Mouse (Mus musculus) liver, embryonic 16.5 days (tissue): Measurements from ENCODE around the gene Camk1g. TPM values are rescaled to one million over a fixed set of nuclear protein-coding genes. Genes with fewer than 3 reads are reported as not detected.

Experiments
- ATAC-seq: fragments of 200-750 bp; cut with Nextera tagmentation; 2 replicates; pipeline ENCODE4 v1.8.0; 2017; ENCODE audit warnings: low read depth, mild to moderate bottlenecking, moderate number of reproducible peaks, moderate library complexity
- H3K27ac ChIP-seq: fragments of 300-500 bp; sonication (generic); 2 replicates; pipeline ENCODE4 v1.5.1; 2014; ENCODE audit warnings: mild to moderate bottlenecking, low read length
- H3K27me3 ChIP-seq: fragments of 300-500 bp; sonication (generic); 2 replicates; pipeline ENCODE4 v1.6.1; 2014; ENCODE audit warnings: low read depth, low read length, mixed read lengths; ENCODE audit not compliant: control insufficient read depth, insufficient read depth
- H3K36me3 ChIP-seq: fragments of 300-500 bp; sonication (generic); 2 replicates; pipeline ENCODE4 v1.6.1; 2014; ENCODE audit warnings: mild to moderate bottlenecking; ENCODE audit not compliant: control insufficient read depth, insufficient read depth
- H3K4me1 ChIP-seq: fragments of 300-500 bp; sonication (generic); 2 replicates; pipeline ENCODE4 v1.6.1; 2014; ENCODE audit warnings: low read depth, low read length, mixed read lengths; ENCODE audit not compliant: control insufficient read depth
- H3K4me2 ChIP-seq: fragments of 300-500 bp; sonication (generic); 2 replicates; pipeline ENCODE4 v1.6.1; 2014; ENCODE audit warnings: low read depth, low read length, mixed read lengths
- H3K4me3 ChIP-seq: fragments of 300-500 bp; sonication (generic); 2 replicates; pipeline ENCODE4 v1.5.1; 2014; ENCODE audit warnings: low read depth, mild to moderate bottlenecking, low read length
- H3K9ac ChIP-seq: fragments of 300-500 bp; sonication (generic); 2 replicates; pipeline ENCODE4 v1.6.1; 2014; ENCODE audit warnings: low read depth, low read length
- H3K9me3 ChIP-seq: fragments of 300-500 bp; sonication (generic); replicated peaks from 2 replicates; pipeline ENCODE4 v1.6.1; 2016; ENCODE audit warnings: low read length; ENCODE audit not compliant: control insufficient read depth
- WGBS: fragments of 180-500 bp; shearing (Covaris S2); extraction: QIAGEN DNeasy Blood & Tissue Kit; methylation state at CpG from one replicate; pipeline ENCODE4 v1.1.7; 2014; ENCODE audit not compliant: insufficient replicate concordance; 5-methylcytosine and 5-hydroxymethylcytosine counted together
- polyA plus RNA-seq: library from polyadenylated mRNA; unstranded; fragments of >200 nt; fragmentation: Nextera tagmentation; extraction: Ambion mirVana; gene quantifications from 2 replicates; pipeline ENCODE4 v1.2.1, GENCODE M21; 2015

Gene Camk1g
- polyA plus RNA-seq, 1 experiment from 2014 or later: 0.33 TPM

DNA sequence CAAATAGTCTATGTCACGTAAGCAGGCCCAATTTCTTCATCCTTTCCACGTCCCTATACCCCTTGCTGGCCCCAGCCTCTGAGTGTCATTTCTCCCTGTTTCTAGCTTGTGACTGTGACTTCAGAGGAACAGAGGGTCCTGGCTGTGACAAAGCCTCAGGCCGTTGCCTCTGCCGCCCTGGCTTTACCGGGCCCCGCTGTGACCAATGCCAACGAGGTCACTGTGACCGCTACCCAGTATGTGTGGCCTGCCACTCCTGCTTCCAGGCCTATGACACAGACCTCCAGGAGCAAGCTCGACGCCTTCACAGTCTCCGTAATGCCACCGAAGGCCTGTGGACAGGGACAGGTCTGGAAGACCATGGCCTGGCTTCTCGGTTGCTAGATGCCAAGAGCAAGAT is 38.1 kb downstream of the Camk1g start:
- Histone ChIP-seq H3K27ac (no peak overlapping the region), H3K4me3 (no peak overlapping the region), H3K36me3 (no peaks in the 10 kb centered on the region), H3K27me3 (no peaks in the 10 kb centered on the region), H3K9me3 (no peaks in the 10 kb centered on the region), H3K4me2 (no peak overlapping the region), H3K4me1 (no peaks in the 10 kb centered on the region; the same call in 1 of the 2 replicates), H3K9ac (no peak overlapping the region)
- ATAC-seq: no peak
- 74% methylated on average over 13 of the region's 13 CpGs for WGBS

DNA sequence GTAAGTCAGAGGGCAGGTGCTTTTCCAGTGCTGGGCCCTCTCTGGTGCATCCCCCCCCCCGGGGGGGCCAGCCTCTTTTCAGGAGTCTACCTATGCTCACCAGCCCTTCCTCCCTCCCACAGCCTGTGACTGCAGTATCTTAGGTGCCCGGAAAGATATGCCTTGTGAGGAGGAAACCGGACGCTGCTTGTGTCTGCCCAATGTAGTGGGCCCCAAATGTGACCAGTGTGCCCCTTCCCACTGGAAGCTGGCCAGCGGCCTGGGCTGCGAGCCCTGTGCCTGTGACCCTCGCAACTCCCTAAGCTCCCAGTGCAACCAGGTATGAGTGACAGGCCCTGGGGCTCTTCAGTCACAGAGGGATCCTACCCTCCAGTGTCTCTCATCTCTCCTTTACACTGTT is 39.5 kb downstream of the Camk1g start:
- ATAC-seq: no peak
- Histone ChIP-seq H3K4me3 (no peak overlapping the region), H3K27ac (no peak overlapping the region), H3K27me3 (no peaks in the 10 kb centered on the region), H3K4me2 (no peak overlapping the region), H3K9ac (no peak overlapping the region), H3K9me3 (no peaks in the 10 kb centered on the region), H3K36me3 (no peaks in the 10 kb centered on the region), H3K4me1 (no peaks in the 10 kb centered on the region; the same call in 1 of the 2 replicates)
- WGBS: 48% methylated on average over 7 of the region's 7 CpGs

DNA sequence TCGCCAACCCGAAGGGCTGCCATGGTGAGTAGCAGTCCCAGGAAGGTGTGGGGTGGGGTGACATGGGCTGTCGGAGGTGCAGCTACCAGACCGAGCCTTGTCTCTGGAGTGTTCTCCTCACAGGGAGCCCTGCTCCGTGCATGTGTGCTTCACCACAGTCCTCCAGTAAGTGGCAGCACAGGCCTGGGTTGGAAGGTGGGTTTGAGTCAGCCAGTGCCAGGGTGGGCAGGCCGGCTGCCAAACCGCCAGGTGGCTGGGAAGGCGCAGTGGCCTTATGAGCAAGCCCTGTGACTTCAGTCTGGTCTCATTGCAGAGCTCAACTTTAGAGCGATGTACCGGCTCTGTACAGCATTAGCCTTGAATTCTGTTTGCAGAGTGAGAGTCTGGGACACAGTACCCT is 39.9 kb downstream of the Camk1g start:
- no peaks in the 10 kb centered on the region for H3K36me3 ChIP-seq
- 0 out of 2 replicates have a peak, but pooled peaks have one; percentile 9 for ATAC-seq
- no peaks in the 10 kb centered on the region; the same call in 1 of the 2 replicates for H3K4me1 ChIP-seq
- no peak overlapping the region for H3K4me3 ChIP-seq
- H3K9ac ChIP-seq: no peak overlapping the region
- no peaks in the 10 kb centered on the region for H3K27me3 ChIP-seq
- 41% methylated on average over 10 of the region's 10 CpGs for WGBS
- no peak overlapping the region for H3K27ac ChIP-seq
- H3K9me3 ChIP-seq: no peaks in the 10 kb centered on the region
- H3K4me2 ChIP-seq: no peak overlapping the region

DNA sequence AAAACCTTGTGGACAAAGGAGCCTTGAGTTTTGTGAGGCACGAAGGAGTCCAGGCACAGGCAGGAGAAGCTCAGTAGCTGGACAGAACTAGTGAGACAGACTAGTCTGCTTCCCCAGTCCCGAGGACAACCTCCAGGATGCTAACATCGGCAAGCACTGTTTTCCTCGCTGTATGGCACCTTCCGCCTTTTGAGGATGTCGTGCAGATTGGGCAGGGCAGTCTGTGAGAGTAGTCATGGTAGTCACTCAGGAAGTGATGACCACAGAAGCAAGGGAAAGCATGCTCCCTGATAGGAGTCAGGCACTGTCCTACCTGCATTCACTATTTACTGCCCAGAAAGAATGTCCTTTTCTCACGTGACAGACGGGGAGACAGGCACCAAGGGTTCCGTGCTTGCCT is 40.5 kb downstream of the Camk1g start:
- no peaks in the 10 kb centered on the region for H3K27me3 ChIP-seq
- H3K27ac ChIP-seq: no peak overlapping the region
- no peak overlapping the region for H3K9ac ChIP-seq
- no peaks in the 10 kb centered on the region for H3K9me3 ChIP-seq
- no peak overlapping the region for H3K4me3 ChIP-seq
- H3K4me1 ChIP-seq: no peaks in the 10 kb centered on the region; the same call in 1 of the 2 replicates
- 56% methylated on average over 9 of the region's 9 CpGs for WGBS
- H3K36me3 ChIP-seq: no peaks in the 10 kb centered on the region
- ATAC-seq: no peak
- H3K4me2 ChIP-seq: no peak overlapping the region

DNA sequence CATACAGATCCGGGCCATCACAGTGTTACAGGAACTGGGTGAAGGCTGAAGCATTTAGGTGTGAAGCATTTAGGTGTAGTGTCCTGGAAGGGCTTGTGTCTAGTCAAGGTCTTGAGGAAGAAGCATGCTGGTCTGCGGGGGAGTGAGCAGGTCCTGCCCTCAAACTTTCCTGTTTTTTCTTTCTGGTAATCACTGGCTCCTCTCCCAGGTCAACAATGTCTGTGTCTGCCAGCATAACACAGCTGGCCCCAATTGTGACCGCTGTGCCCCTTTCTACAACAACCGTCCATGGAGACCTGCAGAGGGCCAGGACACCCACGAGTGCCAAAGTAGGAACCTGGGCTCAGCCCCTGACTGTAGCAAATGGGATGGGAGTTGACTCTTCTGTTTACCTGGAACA is 42.4 kb downstream of the Camk1g start:
- 36% methylated on average over 5 of the region's 5 CpGs for WGBS
- H3K27ac ChIP-seq: no peak overlapping the region
- H3K27me3 ChIP-seq: no peaks in the 10 kb centered on the region
- H3K36me3 ChIP-seq: no peaks in the 10 kb centered on the region
- no peak for ATAC-seq
- H3K4me2 ChIP-seq: no peak overlapping the region
- H3K9me3 ChIP-seq: no peaks in the 10 kb centered on the region
- no peak overlapping the region for H3K4me3 ChIP-seq
- H3K4me1 ChIP-seq: no peaks in the 10 kb centered on the region; the same call in 1 of the 2 replicates
- H3K9ac ChIP-seq: no peak overlapping the region

DNA sequence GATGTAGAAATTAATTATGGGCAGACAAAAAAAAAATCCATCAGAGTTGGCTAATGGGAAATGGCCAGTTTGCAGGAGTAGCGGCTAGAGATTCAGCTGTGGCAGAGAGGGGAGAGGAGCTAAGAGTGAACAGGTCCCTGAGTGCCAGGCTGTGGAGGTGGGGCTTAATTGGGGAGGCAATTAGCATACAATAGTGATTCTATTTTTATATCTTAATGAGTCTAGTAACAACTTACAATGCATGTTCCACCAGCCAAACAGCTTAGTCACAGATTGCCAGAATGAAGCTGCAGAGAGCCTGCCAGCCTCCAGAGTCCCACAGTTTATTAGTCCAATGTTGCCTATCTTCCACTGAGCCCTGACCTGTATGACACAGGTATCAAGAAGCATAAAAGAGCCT is 42.9 kb downstream of the Camk1g start:
- 0 out of 2 replicates have a peak overlapping the region, but pooled peaks have one; percentile 5 for H3K27ac ChIP-seq
- no peaks in the 10 kb centered on the region for H3K9me3 ChIP-seq
- no peak for ATAC-seq
- no peaks in the 10 kb centered on the region; the same call in 1 of the 2 replicates for H3K4me1 ChIP-seq
- no peaks in the 10 kb centered on the region for H3K36me3 ChIP-seq
- no peaks in the 10 kb centered on the region for H3K27me3 ChIP-seq
- no peak overlapping the region for H3K9ac ChIP-seq
- no peak overlapping the region for H3K4me3 ChIP-seq
- no peak overlapping the region; the same call in 1 of the 2 replicates for H3K4me2 ChIP-seq
- 58% methylated on average over 1 of the region's 1 CpGs for WGBS

DNA sequence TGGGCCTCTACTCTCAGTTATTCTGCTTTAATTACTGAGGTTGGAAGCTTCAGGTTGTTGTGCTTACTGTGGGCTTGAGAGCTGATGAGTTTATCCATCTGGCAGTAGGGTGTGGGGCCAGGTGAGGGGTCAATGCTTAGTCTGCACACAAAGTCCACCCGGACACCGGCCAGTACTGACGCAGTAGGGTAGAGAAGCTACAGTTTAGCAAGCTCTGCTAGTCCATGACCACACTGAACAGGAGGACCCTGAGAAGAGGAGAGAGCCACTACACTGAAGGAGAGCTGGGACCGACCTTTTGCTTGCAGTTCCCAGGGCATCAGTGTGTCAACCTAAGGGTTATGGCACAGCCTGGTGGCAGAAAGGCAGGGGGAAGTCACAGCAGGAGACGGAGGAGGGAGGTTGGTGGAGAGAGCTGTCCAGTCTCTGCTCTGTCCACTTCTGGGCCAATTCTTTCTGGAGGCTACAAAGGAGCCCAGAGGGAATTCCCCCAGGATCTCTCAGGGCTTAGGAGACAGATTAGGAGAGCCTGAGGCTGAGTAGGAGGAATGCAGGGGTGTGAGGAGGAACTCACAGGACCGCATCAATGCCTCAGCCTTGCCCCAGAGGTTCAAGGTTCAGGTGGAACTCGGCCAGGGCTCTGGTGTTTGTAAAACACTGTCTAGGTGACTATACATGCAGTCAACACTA is 43.5 kb downstream of the Camk1g start:
- H3K27me3 ChIP-seq: no peaks in the 10 kb centered on the region
- peak; percentile 87 for ATAC-seq
- H3K4me1 ChIP-seq: no peaks in the 10 kb centered on the region; the same call in 1 of the 2 replicates
- H3K9me3 ChIP-seq: no peaks in the 10 kb centered on the region
- H3K4me2 ChIP-seq: peak overlapping the region; percentile 6; the same call in 1 of the 2 replicates
- no peak overlapping the region for H3K9ac ChIP-seq
- 50% methylated on average over 7 of the region's 7 CpGs for WGBS
- no peaks in the 10 kb centered on the region for H3K36me3 ChIP-seq
- H3K4me3 ChIP-seq: no peak overlapping the region
- peak overlapping the region; percentile 80 for H3K27ac ChIP-seq

DNA sequence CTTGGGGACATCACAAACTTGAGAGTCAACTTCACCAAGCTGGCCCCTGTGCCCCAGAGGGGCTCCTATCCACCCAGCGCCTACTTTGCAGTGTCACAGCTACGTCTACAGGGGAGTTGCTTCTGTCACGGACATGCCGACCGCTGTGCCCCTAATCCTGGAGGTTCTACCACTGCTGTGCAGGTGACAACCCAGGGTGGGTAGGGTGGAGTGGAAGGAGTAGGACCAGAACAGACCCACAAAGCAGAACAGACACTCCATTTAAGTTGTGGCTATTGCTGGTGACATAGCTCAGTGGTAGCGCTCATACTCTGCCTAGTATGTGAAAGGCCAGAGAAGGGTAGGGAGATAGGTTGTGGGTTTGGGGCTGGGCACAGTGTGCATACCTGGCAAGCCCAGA is 44.2 kb downstream of the Camk1g start:
- no peaks in the 10 kb centered on the region for H3K36me3 ChIP-seq
- WGBS: 78% methylated on average over 6 of the region's 6 CpGs
- 0 out of 2 replicates have a peak overlapping the region, but pooled peaks have one; percentile 4 for H3K27ac ChIP-seq
- no peak overlapping the region for H3K4me2 ChIP-seq
- no peaks in the 10 kb centered on the region for H3K9me3 ChIP-seq
- H3K4me3 ChIP-seq: no peak overlapping the region
- H3K27me3 ChIP-seq: no peaks in the 10 kb centered on the region
- no peak for ATAC-seq
- no peak overlapping the region for H3K9ac ChIP-seq
- H3K4me1 ChIP-seq: no peaks in the 10 kb centered on the region; the same call in 1 of the 2 replicates

DNA sequence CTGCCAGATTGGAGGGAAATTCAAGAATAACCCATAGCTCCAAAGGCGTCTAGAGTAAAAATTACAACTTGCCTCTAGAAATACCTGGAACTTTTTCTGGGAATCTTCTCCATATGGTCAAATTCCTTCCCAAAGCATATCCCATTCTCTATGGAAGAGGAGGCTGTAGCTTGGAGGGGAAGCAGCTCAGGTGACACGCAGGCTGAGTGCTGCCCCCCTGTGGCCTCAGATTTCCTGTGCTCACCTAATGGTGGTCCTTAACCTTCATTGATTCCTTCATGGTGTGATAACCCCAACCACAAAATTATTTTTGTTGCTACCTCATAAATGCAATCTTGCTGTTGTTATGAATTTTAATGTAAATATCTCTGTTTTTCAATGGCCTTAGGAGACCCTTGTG is 45.9 kb downstream of the Camk1g start:
- WGBS: 37% methylated on average over 2 of the region's 2 CpGs
- no peaks in the 10 kb centered on the region for H3K27me3 ChIP-seq
- H3K9me3 ChIP-seq: no peaks in the 10 kb centered on the region
- no peak for ATAC-seq
- no peak overlapping the region for H3K9ac ChIP-seq
- no peak overlapping the region for H3K27ac ChIP-seq
- H3K4me3 ChIP-seq: no peak overlapping the region
- H3K4me2 ChIP-seq: no peak overlapping the region
- no peaks in the 10 kb centered on the region for H3K36me3 ChIP-seq
- H3K4me1 ChIP-seq: no peaks in the 10 kb centered on the region; the same call in 1 of the 2 replicates
